11 mouse cellular contexts compared by ENCODE assay signal in the genomic region with DNA sequence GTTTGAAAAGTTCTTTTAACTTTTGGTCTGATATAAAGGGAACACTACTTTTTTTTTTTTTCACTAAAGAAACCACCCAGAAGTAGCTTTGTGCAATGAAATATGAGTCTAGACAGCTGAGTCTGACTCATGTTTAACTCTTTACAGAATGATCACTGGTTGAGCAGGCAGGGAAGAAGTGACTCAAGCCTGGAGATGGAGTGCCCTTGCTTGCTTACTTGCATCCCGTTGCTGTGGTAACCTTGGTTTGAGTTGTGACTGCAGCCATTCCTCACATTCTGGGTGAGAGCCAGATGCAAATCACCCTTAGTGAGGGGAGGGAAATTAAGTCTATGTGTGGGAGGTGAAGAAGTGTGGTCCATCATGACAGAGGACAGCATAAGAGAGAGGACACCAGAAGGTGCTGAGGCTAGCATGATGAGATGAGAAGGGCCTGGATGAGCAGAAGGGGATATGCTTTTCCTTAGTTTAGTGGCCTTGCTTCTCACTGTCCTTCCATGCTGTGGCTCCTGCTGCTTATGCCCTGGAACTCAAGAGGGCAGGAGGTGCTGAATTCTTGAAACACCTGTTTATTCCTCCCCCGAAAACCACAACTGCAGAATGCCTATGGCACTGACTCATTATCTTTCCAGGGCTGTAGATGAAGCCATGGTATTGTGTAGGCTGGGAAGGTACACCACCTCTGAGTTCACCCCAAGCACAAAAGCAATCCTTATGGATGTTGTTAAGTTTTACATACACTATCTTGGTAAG.
DNase-seq lines count a peak whose midpoint lies in the region; ATAC-seq and TF ChIP-seq lines count a peak whose summit lies in the region.
"Had no signal": no experiment of that assay in that cellular context is flagged by ENCODE, and none has a peak within 500 bp of the region (broad histone marks: within the 10 kb centered on the region; RNA-seq: fewer than 3 reads in every experiment).

No protein-coding gene starts in this region.

- no peaks in the 10 kb centered on the region for H3K9me3 ChIP-seq in embryonic facial prominence, embryonic 14.5 days (ENCODE audit: control insufficient read depth, low read length)
- no peaks in the 10 kb centered on the region for H3K9me3 ChIP-seq in embryonic facial prominence, embryonic 10.5 days
- no peaks in the 10 kb centered on the region for H3K9me3 ChIP-seq in neural tube, embryonic 12.5 days
- no peaks in the 10 kb centered on the region for H3K9me3 ChIP-seq in heart, postnatal 0 days (replicated peaks; ENCODE audit: control insufficient read depth, low read length)
- no peaks in the 10 kb centered on the region for H3K9me3 ChIP-seq in forebrain, embryonic 10.5 days
- H3K9me3 ChIP-seq: midbrain, embryonic 12.5 days had no signal

- peak overlapping the region; percentile 23; the same call in 1 of the 2 replicates for H3K27ac ChIP-seq in embryonic facial prominence, embryonic 14.5 days (replicated peaks; ENCODE audit: low read depth, low read length)
- no peak overlapping the region for H3K27ac ChIP-seq in embryonic facial prominence, embryonic 10.5 days (replicated peaks)
- no peak overlapping the region for H3K27ac ChIP-seq in neural tube, embryonic 12.5 days
- H3K27ac ChIP-seq in heart, postnatal 0 days (ENCODE audit: low read depth): peak overlapping the region; percentile 22
- H3K27ac ChIP-seq in forebrain, embryonic 10.5 days: no peak overlapping the region; the same call in 1 of the 2 replicates
- H3K27ac ChIP-seq: midbrain, embryonic 12.5 days had no signal

- H3K4me1 ChIP-seq in embryonic facial prominence, embryonic 14.5 days (ENCODE audit: control insufficient read depth, insufficient read depth, low read length): peaks cover 19% of the 10 kb centered on the region
- H3K4me1 ChIP-seq in embryonic facial prominence, embryonic 10.5 days: peaks cover 15% of the 10 kb centered on the region
- H3K4me1 ChIP-seq in neural tube, embryonic 12.5 days: peaks cover 15% of the 10 kb centered on the region; the same call in 1 of the 2 replicates
- no peaks in the 10 kb centered on the region; the same call in none of the 2 replicates for H3K4me1 ChIP-seq in heart, postnatal 0 days (ENCODE audit: control insufficient read depth, insufficient read depth)
- peaks cover 34% of the 10 kb centered on the region for H3K4me1 ChIP-seq in forebrain, embryonic 10.5 days

- no peak for TF ChIP-seq CTCF in heart, postnatal 0 days (IDR thresholded peaks at IDR 0.05; ENCODE audit: low read depth)

- no peak for TF ChIP-seq EP300 in heart, postnatal 0 days (IDR thresholded peaks at IDR 0.05; ENCODE audit: low read depth)

- H3K27me3 ChIP-seq in embryonic facial prominence, embryonic 14.5 days (replicated peaks; ENCODE audit: control insufficient read depth, insufficient read depth, low read length): no peaks in the 10 kb centered on the region
- no peaks in the 10 kb centered on the region for H3K27me3 ChIP-seq in embryonic facial prominence, embryonic 10.5 days (replicated peaks; ENCODE audit: low read depth, poor library complexity, severe bottlenecking)
- no peaks in the 10 kb centered on the region for H3K27me3 ChIP-seq in neural tube, embryonic 12.5 days (replicated peaks)
- no peaks in the 10 kb centered on the region for H3K27me3 ChIP-seq in heart, postnatal 0 days (ENCODE audit: control insufficient read depth, insufficient read depth, low read length)
- H3K27me3 ChIP-seq in splenic B cell, adult 2 months (ENCODE audit: control insufficient read depth, insufficient read depth, low read length, poor library complexity, severe bottlenecking): no peaks in the 10 kb centered on the region
- no peaks in the 10 kb centered on the region for H3K27me3 ChIP-seq in forebrain, embryonic 10.5 days (ENCODE audit: poor library complexity, severe bottlenecking)
- H3K27me3 ChIP-seq: midbrain, embryonic 12.5 days had no signal

- H3K36me3 ChIP-seq in embryonic facial prominence, embryonic 14.5 days (ENCODE audit: control insufficient read depth, insufficient read depth, low read length): no peaks in the 10 kb centered on the region
- no peaks in the 10 kb centered on the region for H3K36me3 ChIP-seq in embryonic facial prominence, embryonic 10.5 days (replicated peaks)
- no peaks in the 10 kb centered on the region for H3K36me3 ChIP-seq in neural tube, embryonic 12.5 days
- H3K36me3 ChIP-seq in heart, postnatal 0 days (replicated peaks; ENCODE audit: control insufficient read depth, insufficient read depth, low read length): no peaks in the 10 kb centered on the region
- H3K36me3 ChIP-seq in splenic B cell, adult 2 months (ENCODE audit: control insufficient read depth, insufficient read depth, low read length, poor library complexity, severe bottlenecking): no peaks in the 10 kb centered on the region
- H3K36me3 ChIP-seq in forebrain, embryonic 10.5 days (replicated peaks): no peaks in the 10 kb centered on the region
- H3K36me3 ChIP-seq: midbrain, embryonic 12.5 days had no signal

- ATAC-seq in embryonic facial prominence, embryonic 14.5 days (ENCODE audit: low read depth): no peak
- ATAC-seq in neural tube, embryonic 12.5 days (ENCODE audit: low FRiP score, low read depth): peak; percentile 19; the same call in 1 of the 2 replicates
- peak; percentile 31; the same call in 1 of the 2 replicates for ATAC-seq in heart, postnatal 0 days (ENCODE audit: insufficient read depth, low read depth)

- no peak overlapping the region for H3K4me2 ChIP-seq in embryonic facial prominence, embryonic 14.5 days (ENCODE audit: low read depth, low read length)
- no peak overlapping the region for H3K4me2 ChIP-seq in neural tube, embryonic 12.5 days (replicated peaks)
- H3K4me2 ChIP-seq in heart, postnatal 0 days (ENCODE audit: low read depth, low read length): no peak overlapping the region
- H3K4me2 ChIP-seq: midbrain, embryonic 12.5 days had no signal

- DNase-seq in embryonic facial prominence, embryonic 14.5 days (ENCODE audit: low spot score): peak; percentile 46
- DNase-seq in embryonic facial prominence, embryonic 10.5 days (ENCODE audit: low spot score): no peak
- DNase-seq in neural tube, embryonic 10.5 days (ENCODE audit: extremely low spot score, low spot score): no peak
- DNase-seq in heart, postnatal 0 days (ENCODE audit: low spot score): peak; percentile 43
- DNase-seq in splenic B cell, adult 2 months (ENCODE audit: low read depth, low spot score): peak; percentile 75
- DNase-seq in retina, postnatal 1 day: no peak
- DNase-seq in forebrain, embryonic 10.5 days (ENCODE audit: extremely low spot score, low spot score): no peak
- DNase-seq: gastrocnemius, postnatal 36 days; layer of hippocampus, postnatal 36 days had no signal

- no peak overlapping the region for H3K9ac ChIP-seq in embryonic facial prominence, embryonic 14.5 days (ENCODE audit: low read depth, low read length)
- no peak overlapping the region for H3K9ac ChIP-seq in neural tube, embryonic 12.5 days
- no peak overlapping the region for H3K9ac ChIP-seq in heart, postnatal 0 days (replicated peaks; ENCODE audit: low read depth, low read length)
- H3K9ac ChIP-seq: midbrain, embryonic 12.5 days had no signal

- 69% methylated on average over 2 of the region's 2 CpGs for WGBS in embryonic facial prominence, embryonic 14.5 days
- 83% methylated on average over 2 of the region's 2 CpGs for WGBS in embryonic facial prominence, embryonic 10.5 days
- WGBS in neural tube, embryonic 12.5 days: 73% methylated on average over 2 of the region's 2 CpGs
- WGBS in heart, postnatal 0 days: 52% methylated on average over 2 of the region's 2 CpGs
- WGBS in forebrain, embryonic 10.5 days: 86% methylated on average over 2 of the region's 2 CpGs

- H3K4me3 ChIP-seq in embryonic facial prominence, embryonic 14.5 days (ENCODE audit: low read depth, low read length): no peak overlapping the region
- no peak overlapping the region for H3K4me3 ChIP-seq in embryonic facial prominence, embryonic 10.5 days
- H3K4me3 ChIP-seq in neural tube, embryonic 12.5 days: no peak overlapping the region
- H3K4me3 ChIP-seq in heart, postnatal 0 days (ENCODE audit: low read depth, low read length): no peak overlapping the region
- no peak overlapping the region for H3K4me3 ChIP-seq in forebrain, embryonic 10.5 days
- H3K4me3 ChIP-seq: midbrain, embryonic 12.5 days had no signal

Comparison
In these comparisons a context has a peak if more than half of its experiments do, and no peak if none do; other contexts are left out.
1. DNase-seq: peak in embryonic facial prominence, embryonic 14.5 days (single experiment), heart, postnatal 0 days (single experiment) and splenic B cell, adult 2 months (single experiment); none in embryonic facial prominence, embryonic 10.5 days (single experiment), neural tube, embryonic 10.5 days (single experiment), retina, postnatal 1 day (single experiment) and forebrain, embryonic 10.5 days (single experiment).
2. H3K27ac ChIP-seq: peak in embryonic facial prominence, embryonic 14.5 days (single experiment) and heart, postnatal 0 days (single experiment); none in embryonic facial prominence, embryonic 10.5 days (single experiment), neural tube, embryonic 12.5 days (single experiment) and forebrain, embryonic 10.5 days (single experiment).